Mouse (Mus musculus) testis, adult 2 months (tissue): ENCODE results near the gene Nsmce1.
A peak's percentile ranks its signal among the peaks of the same experiment; 100 is the strongest.

Source experiments
- CTCF ChIP-seq: fragments of 200-500 bp; IDR thresholded peaks from 2 replicates; pipeline ENCODE4 v1.5.1; 2012; ENCODE audit warnings: low read depth, mild to moderate bottlenecking, inconsistent platforms, low read length, moderate library complexity; ENCODE audit not compliant: control insufficient read depth, insufficient read depth, insufficient replicate concordance
- POLR2A ChIP-seq: fragments of 200-500 bp; IDR thresholded peaks from 2 replicates; pipeline ENCODE4 v1.6.1; 2012; ENCODE audit warnings: low read depth, mild to moderate bottlenecking, inconsistent platforms, low read length, moderate library complexity; ENCODE audit not compliant: control insufficient read depth

- peak; percentile 95 for TF ChIP-seq POLR2A
- TF ChIP-seq CTCF: no peak
Measured at GRCm38 (mm10) chr7:125490947-125491735, at the start of gene Nsmce1.
